Mouse (Mus musculus): ENCODE data around the gene Gpat2. TPM values are rescaled to one million over a fixed set of nuclear protein-coding genes. Genes with fewer than 3 reads are reported as not detected.

Gene Gpat2
- total RNA-seq, 2 experiments from 2014 or later = 0.39 to 0.49 TPM

- DNase-seq (ENCODE audit: extremely low spot score in 1 of 2, low spot score in 2 of 2) = no peak
These were observed 8.7 kb downstream of the Gpat2 start for GRCm38 (mm10) chr2:127433487-127434295.

GRCm38 (mm10) chr2:127435135-127435534 lies 10.1 kb downstream of the Gpat2 start:
- intact Hi-C loops (cut with DNase I) = no loop called here
- no peak for DNase-seq (ENCODE audit: extremely low spot score in 1 of 2, low spot score in 2 of 2)

More at GRCm38 (mm10) chr2:127433487-127434295, 8.7 kb downstream of the Gpat2 start:
- intact Hi-C loops (cut with DNase I) = no loop called here

GRCm38 (mm10) chr2:127435554-127435953 lies 10.6 kb downstream of the Gpat2 start:
- intact Hi-C loops (cut with DNase I) = no loop called here
- no peak for DNase-seq (ENCODE audit: extremely low spot score in 1 of 2, low spot score in 2 of 2)

GRCm38 (mm10) chr2:127437697-127438096 lies 12.7 kb downstream of the Gpat2 start:
- DNase-seq (ENCODE audit: extremely low spot score in 1 of 2, low spot score in 2 of 2) = no peak
- intact Hi-C loops (cut with DNase I) = no loop called here

GRCm38 (mm10) chr2:127444055-127444789 lies 19.2 kb downstream of the Gpat2 start, which contains the start of gene Fahd2a:
Gene Fahd2a, minus strand, starts transcription at chr2:127444565.
- intact Hi-C loops (cut with DNase I) = no loop called here
- DNase-seq (ENCODE audit: extremely low spot score in 1 of 2, low spot score in 2 of 2) = peak; percentile 85 to 94

GRCm38 (mm10) chr2:127446847-127447246 lies 21.8 kb downstream of the Gpat2 start:
- no peak for DNase-seq (ENCODE audit: extremely low spot score in 1 of 2, low spot score in 2 of 2)
- intact Hi-C loops (cut with DNase I) = no loop called here

GRCm38 (mm10) chr2:127449691-127450090 lies 24.7 kb downstream of the Gpat2 start:
- DNase-seq (ENCODE audit: extremely low spot score in 1 of 2, low spot score in 2 of 2) = no peak
- intact Hi-C loops (cut with DNase I) = no loop called here

- intact Hi-C loops (cut with DNase I) = no loop called here
- DNase-seq (ENCODE audit: extremely low spot score in 1 of 2, low spot score in 2 of 2) = no peak
These were observed 26.7 kb downstream of the Gpat2 start for GRCm38 (mm10) chr2:127451748-127452147.

GRCm38 (mm10) chr2:127453141-127453540 lies 28.1 kb downstream of the Gpat2 start:
- DNase-seq (ENCODE audit: extremely low spot score in 1 of 2, low spot score in 2 of 2) = no peak
- intact Hi-C loops (cut with DNase I) = no loop called here

GRCm38 (mm10) chr2:127453764-127454163 lies 28.8 kb downstream of the Gpat2 start:
- DNase-seq (ENCODE audit: extremely low spot score in 1 of 2, low spot score in 2 of 2) = peak; percentile 73 to 77
- intact Hi-C loops (cut with DNase I) = no loop called here

- no peak for DNase-seq (ENCODE audit: extremely low spot score in 1 of 2, low spot score in 2 of 2)
- intact Hi-C loops (cut with DNase I) = no loop called here
These were observed 34.3 kb downstream of the Gpat2 start for GRCm38 (mm10) chr2:127459341-127459740.

GRCm38 (mm10) chr2:127461351-127461750 lies 36.4 kb downstream of the Gpat2 start:
- intact Hi-C loops (cut with DNase I) = loop anchor here (5.0 kb wide), 1 partner anchor 41 kb away; no protein-coding TSS in a partner anchor

GRCm38 (mm10) chr2:127462314-127462713 lies 37.3 kb downstream of the Gpat2 start:
- intact Hi-C loops (cut with DNase I) = loop anchor here (2.0 to 5.0 kb wide), 2 partner anchors 40 to 96 kb away; no protein-coding TSS in a partner anchor
- peak; percentile 51 to 76 for DNase-seq (ENCODE audit: extremely low spot score in 1 of 2, low spot score in 2 of 2)

More at GRCm38 (mm10) chr2:127461351-127461750, 36.4 kb downstream of the Gpat2 start:
- no peak for DNase-seq (ENCODE audit: extremely low spot score in 1 of 2, low spot score in 2 of 2)

- intact Hi-C loops (cut with DNase I) = no loop called here
- DNase-seq (ENCODE audit: extremely low spot score in 1 of 2, low spot score in 2 of 2) = no peak
These were observed 45.2 kb downstream of the Gpat2 start for GRCm38 (mm10) chr2:127470183-127470582.

- intact Hi-C loops (cut with DNase I) = no loop called here
- DNase-seq (ENCODE audit: extremely low spot score in 1 of 2, low spot score in 2 of 2) = no peak
These were observed 45.7 kb downstream of the Gpat2 start for GRCm38 (mm10) chr2:127470661-127471060.

- intact Hi-C loops (cut with DNase I) = no loop called here
- no peak for DNase-seq (ENCODE audit: extremely low spot score in 1 of 2, low spot score in 2 of 2)
These were observed 46.3 kb downstream of the Gpat2 start for GRCm38 (mm10) chr2:127471281-127471680.

GRCm38 (mm10) chr2:127472279-127472678 lies 47.3 kb downstream of the Gpat2 start:
- intact Hi-C loops (cut with DNase I) = no loop called here

GRCm38 (mm10) chr2:127479210-127479609 lies 54.2 kb downstream of the Gpat2 start:
- no peak for DNase-seq (ENCODE audit: extremely low spot score in 1 of 2, low spot score in 2 of 2)

More at GRCm38 (mm10) chr2:127472279-127472678, 47.3 kb downstream of the Gpat2 start:
- DNase-seq (ENCODE audit: extremely low spot score in 1 of 2, low spot score in 2 of 2) = no peak

GRCm38 (mm10) chr2:127479763-127480162 lies 54.8 kb downstream of the Gpat2 start:
- DNase-seq (ENCODE audit: extremely low spot score in 1 of 2, low spot score in 2 of 2) = no peak
- intact Hi-C loops (cut with DNase I) = no loop called here

More at GRCm38 (mm10) chr2:127479210-127479609, 54.2 kb downstream of the Gpat2 start:
- intact Hi-C loops (cut with DNase I) = no loop called here
